Mouse (Mus musculus): ENCODE measurements at regions not wholly inside any gene's neighbourhood (a gene's known extent, or its start where the extent isn't known, plus 50 kb on each side); places are given as distances from the start of the nearest gene placed in this dataset.

DNA sequence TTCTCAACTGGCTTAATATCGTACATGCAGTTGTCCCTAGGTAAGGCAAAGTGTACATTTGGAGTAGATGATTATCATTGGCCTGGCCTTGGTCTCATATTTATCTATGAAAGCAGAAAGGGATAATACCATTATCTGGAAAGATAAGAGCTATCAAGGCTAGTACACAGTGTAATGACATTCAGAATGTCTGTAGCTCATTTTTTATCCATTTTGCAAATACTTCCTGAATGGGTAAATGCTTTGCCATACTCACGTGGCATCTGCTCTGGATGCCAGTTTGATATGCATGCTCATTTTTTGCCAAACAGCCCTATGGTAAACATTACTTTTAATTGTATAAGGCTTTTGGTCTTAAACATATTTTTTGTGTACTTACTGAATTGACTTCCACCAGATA, 723.4 kb downstream of the Brinp3 start:
- TF ChIP-seq EP300 (IDR thresholded peaks at IDR 0.05; ENCODE audit: low read depth): no peak
- no peak for TF ChIP-seq CTCF (IDR thresholded peaks at IDR 0.05; ENCODE audit: low read depth)
